Mouse (Mus musculus): ENCODE data around the gene Col24a1. TPM values are rescaled to one million over a fixed set of nuclear protein-coding genes. Genes with fewer than 3 reads are reported as not detected.
A peak's percentile ranks its signal among the peaks of the same experiment; 100 is the strongest.

Gene Col24a1
- polyA plus RNA-seq, 1 experiment from 2014 or later = 2.3 TPM

DNA sequence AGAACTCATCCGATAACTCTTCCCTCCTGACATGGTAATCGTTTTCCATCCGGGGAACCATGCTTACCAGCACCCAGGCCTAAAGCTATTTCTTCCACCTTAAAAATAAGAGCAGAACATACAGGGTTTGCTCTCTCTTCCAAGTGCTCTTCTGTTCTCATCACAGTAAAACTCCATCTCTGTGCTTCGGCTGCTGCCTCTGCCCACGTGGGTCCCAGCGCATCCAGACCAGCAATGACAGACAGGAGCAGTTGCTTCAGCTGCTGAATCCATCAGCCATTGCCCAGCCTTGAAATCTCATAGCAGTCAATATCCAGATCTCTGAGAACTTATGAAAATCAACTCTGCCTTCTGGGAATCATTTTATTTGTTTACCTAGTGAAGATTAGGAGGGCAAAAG, 110.7 kb downstream of the Col24a1 start:
- no peak for TF ChIP-seq CTCF (IDR thresholded peaks at IDR 0.05; ENCODE audit: low read depth)
- Histone ChIP-seq H3K27ac (no peak overlapping the region), H3K27me3 (ENCODE audit: insufficient read depth, low read length) (no peaks in the 10 kb centered on the region), H3K9me3 (replicated peaks; ENCODE audit: low read length) (no peaks in the 10 kb centered on the region), H3K4me2 (ENCODE audit: low read length) (no peak overlapping the region), H3K4me1 (replicated peaks; ENCODE audit: insufficient read depth, low read length) (no peaks in the 10 kb centered on the region), H3K36me3 (ENCODE audit: insufficient read depth, low read length) (no peaks in the 10 kb centered on the region), H3K9ac (ENCODE audit: low read depth, low read length) (no peak overlapping the region), H3K4me3 (replicated peaks; ENCODE audit: low read depth, low read length) (no peak overlapping the region)
- DNase-seq (ENCODE audit: low spot score) (no peak), ATAC-seq (replicated peaks; ENCODE audit: low FRiP score, low read depth) (no peak)
- 93% methylated on average over 6 of the region's 6 CpGs for WGBS

DNA sequence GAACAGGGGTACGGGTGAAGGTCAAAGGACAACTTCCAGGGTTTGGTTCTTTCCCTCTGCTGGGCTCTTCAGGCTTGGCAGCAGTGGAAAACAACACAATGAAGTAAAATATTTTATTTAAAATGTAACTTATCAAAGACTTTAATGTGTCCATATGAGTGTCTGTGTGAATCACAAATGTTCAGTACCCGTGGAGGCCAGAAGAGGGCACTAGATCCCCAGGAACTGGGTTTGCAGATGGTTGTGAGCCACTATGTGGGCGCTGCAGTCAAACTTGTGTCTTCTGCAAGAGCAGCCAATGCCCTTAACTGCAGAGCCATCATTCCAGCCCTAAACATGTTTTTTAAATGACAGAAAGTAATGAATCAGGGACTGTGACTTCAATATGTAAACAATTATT, 115.8 kb downstream of the Col24a1 start:
- ATAC-seq (replicated peaks; ENCODE audit: low FRiP score, low read depth) = no peak
- Histone ChIP-seq H3K27me3 (ENCODE audit: insufficient read depth, low read length) (no peaks in the 10 kb centered on the region), H3K9ac (ENCODE audit: low read depth, low read length) (no peak overlapping the region), H3K4me2 (ENCODE audit: low read length) (no peak overlapping the region), H3K27ac (no peak overlapping the region), H3K36me3 (ENCODE audit: insufficient read depth, low read length) (no peaks in the 10 kb centered on the region), H3K4me1 (replicated peaks; ENCODE audit: insufficient read depth, low read length) (no peaks in the 10 kb centered on the region), H3K9me3 (replicated peaks; ENCODE audit: low read length) (no peaks in the 10 kb centered on the region), H3K4me3 (replicated peaks; ENCODE audit: low read depth, low read length) (no peak overlapping the region)
- DNase-seq (ENCODE audit: low spot score) = no peak
- TF ChIP-seq CTCF (IDR thresholded peaks at IDR 0.05; ENCODE audit: low read depth) = peak; percentile 65
- 63% methylated on average over 3 of the region's 3 CpGs for WGBS

DNA sequence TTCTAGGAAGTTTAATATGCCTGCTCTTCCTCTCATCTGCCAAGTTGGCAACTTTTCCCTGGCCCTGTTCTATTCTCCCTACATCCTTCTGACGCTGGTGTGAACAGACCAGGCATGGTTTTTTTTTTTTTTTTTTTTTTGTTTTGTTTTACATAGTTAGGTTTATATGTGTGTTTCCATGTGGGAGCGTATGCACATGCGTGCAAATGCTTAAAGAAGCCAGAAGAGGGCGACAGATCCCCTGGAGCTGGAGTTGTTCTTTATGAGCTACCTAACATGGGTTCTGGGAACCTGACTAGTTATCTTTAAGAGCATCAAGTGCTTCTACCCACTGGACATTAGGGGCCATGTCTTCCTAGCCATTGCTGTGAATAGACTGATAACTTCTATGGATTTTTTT, 119.9 kb downstream of the Col24a1 start:
- Histone ChIP-seq H3K36me3 (ENCODE audit: insufficient read depth, low read length) (no peaks in the 10 kb centered on the region), H3K4me2 (ENCODE audit: low read length) (no peak overlapping the region), H3K4me3 (replicated peaks; ENCODE audit: low read depth, low read length) (no peak overlapping the region), H3K27me3 (ENCODE audit: insufficient read depth, low read length) (no peaks in the 10 kb centered on the region), H3K4me1 (replicated peaks; ENCODE audit: insufficient read depth, low read length) (no peaks in the 10 kb centered on the region), H3K9me3 (replicated peaks; ENCODE audit: low read length) (no peaks in the 10 kb centered on the region), H3K9ac (ENCODE audit: low read depth, low read length) (no peak overlapping the region), H3K27ac (no peak overlapping the region)
- TF ChIP-seq CTCF (IDR thresholded peaks at IDR 0.05; ENCODE audit: low read depth) = peak; percentile 53
- no peak for ATAC-seq (replicated peaks; ENCODE audit: low FRiP score, low read depth)
- no peak for DNase-seq (ENCODE audit: low spot score)
- 44% methylated on average over 4 of the region's 4 CpGs for WGBS

DNA sequence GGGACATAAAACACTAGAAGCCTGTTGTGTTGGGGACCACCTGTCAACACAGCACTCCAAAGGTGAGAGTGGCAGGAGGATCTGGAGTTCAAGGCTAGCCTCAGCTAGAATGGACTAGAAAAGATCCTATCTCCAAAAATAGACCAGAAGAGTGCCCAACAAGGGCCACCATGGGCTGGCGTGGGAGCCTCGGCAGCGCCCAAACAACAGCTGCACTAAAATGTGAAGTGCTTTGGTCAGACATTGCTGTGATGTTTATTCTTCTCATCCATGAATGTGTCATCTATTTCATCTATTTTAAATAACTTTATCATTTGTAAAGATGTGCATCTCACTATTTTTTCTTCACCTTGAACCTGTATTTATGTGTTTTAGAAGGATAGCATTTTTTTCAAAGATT, 122.1 kb downstream of the Col24a1 start:
- ATAC-seq (replicated peaks; ENCODE audit: low FRiP score, low read depth) = no peak
- H3K27ac ChIP-seq = no peak overlapping the region
- WGBS = 94% methylated on average over 3 of the region's 3 CpGs
- no peak overlapping the region for H3K9ac ChIP-seq (ENCODE audit: low read depth, low read length)
- no peaks in the 10 kb centered on the region for H3K27me3 ChIP-seq (ENCODE audit: insufficient read depth, low read length)
- no peak for DNase-seq (ENCODE audit: low spot score)
- H3K4me1 ChIP-seq (replicated peaks; ENCODE audit: insufficient read depth, low read length) = no peaks in the 10 kb centered on the region
- no peaks in the 10 kb centered on the region for H3K36me3 ChIP-seq (ENCODE audit: insufficient read depth, low read length)
- H3K4me2 ChIP-seq (ENCODE audit: low read length) = no peak overlapping the region
- H3K9me3 ChIP-seq (replicated peaks; ENCODE audit: low read length) = no peaks in the 10 kb centered on the region
- TF ChIP-seq CTCF (IDR thresholded peaks at IDR 0.05; ENCODE audit: low read depth) = no peak
- H3K4me3 ChIP-seq (replicated peaks; ENCODE audit: low read depth, low read length) = no peak overlapping the region

DNA sequence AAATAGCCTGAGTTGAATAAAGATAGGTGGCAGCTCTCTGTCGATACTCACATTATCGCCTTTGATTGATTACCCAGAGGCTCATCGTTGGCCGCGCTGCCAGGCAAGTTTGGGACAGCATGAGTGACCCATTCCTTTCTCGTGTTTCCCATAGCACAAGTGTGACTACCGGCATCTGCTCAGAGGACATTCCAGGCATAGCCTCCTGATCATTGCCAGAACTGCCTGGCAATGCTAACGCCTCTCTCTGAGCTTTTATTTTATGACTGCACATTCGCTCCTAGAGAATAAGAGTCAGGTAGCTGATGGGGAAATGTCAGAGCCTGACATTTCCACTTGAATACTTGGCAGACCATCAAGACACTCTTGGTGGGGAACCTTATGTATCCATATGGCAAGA, 125.5 kb downstream of the Col24a1 start:
- Histone ChIP-seq H3K27ac (no peak overlapping the region), H3K4me3 (replicated peaks; ENCODE audit: low read depth, low read length) (no peak overlapping the region), H3K4me1 (replicated peaks; ENCODE audit: insufficient read depth, low read length) (no peaks in the 10 kb centered on the region), H3K36me3 (ENCODE audit: insufficient read depth, low read length) (no peaks in the 10 kb centered on the region), H3K27me3 (ENCODE audit: insufficient read depth, low read length) (no peaks in the 10 kb centered on the region), H3K9me3 (replicated peaks; ENCODE audit: low read length) (no peaks in the 10 kb centered on the region), H3K4me2 (ENCODE audit: low read length) (no peak overlapping the region), H3K9ac (ENCODE audit: low read depth, low read length) (no peak overlapping the region)
- DNase-seq (ENCODE audit: low spot score) (no peak), ATAC-seq (replicated peaks; ENCODE audit: low FRiP score, low read depth) (no peak)
- 66% methylated on average over 9 of the region's 9 CpGs for WGBS
- no peak for TF ChIP-seq CTCF (IDR thresholded peaks at IDR 0.05; ENCODE audit: low read depth)

DNA sequence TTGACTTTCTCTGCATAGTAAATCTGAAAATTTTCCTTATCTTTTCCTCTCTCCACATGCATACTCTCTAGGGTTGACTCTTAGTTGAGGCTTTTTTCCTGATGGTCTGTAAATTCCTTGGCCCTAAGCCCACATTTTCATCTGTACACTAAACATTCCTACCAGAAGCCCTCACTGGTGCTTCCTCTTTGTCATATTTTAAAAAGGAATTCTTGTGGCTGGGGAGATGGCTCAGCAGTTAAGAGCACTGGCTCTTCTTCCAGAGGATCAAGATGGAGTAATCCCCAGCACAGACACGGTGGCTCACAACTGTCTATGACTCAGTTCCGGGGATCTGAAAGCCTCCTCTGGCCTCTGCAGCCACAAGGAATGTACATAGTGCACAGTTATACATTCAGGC, 128.1 kb downstream of the Col24a1 start:
- no peaks in the 10 kb centered on the region for H3K9me3 ChIP-seq (replicated peaks; ENCODE audit: low read length)
- no peak overlapping the region for H3K4me3 ChIP-seq (replicated peaks; ENCODE audit: low read depth, low read length)
- no peak overlapping the region for H3K4me2 ChIP-seq (ENCODE audit: low read length)
- H3K36me3 ChIP-seq (ENCODE audit: insufficient read depth, low read length) = no peaks in the 10 kb centered on the region
- TF ChIP-seq CTCF (IDR thresholded peaks at IDR 0.05; ENCODE audit: low read depth) = no peak
- WGBS = 45% methylated on average over 2 of the region's 2 CpGs
- no peak overlapping the region for H3K9ac ChIP-seq (ENCODE audit: low read depth, low read length)
- no peak overlapping the region for H3K27ac ChIP-seq
- no peaks in the 10 kb centered on the region for H3K27me3 ChIP-seq (ENCODE audit: insufficient read depth, low read length)
- H3K4me1 ChIP-seq (replicated peaks; ENCODE audit: insufficient read depth, low read length) = no peaks in the 10 kb centered on the region
- no peak for ATAC-seq (replicated peaks; ENCODE audit: low FRiP score, low read depth)
- DNase-seq (ENCODE audit: low spot score) = peak; percentile 63

DNA sequence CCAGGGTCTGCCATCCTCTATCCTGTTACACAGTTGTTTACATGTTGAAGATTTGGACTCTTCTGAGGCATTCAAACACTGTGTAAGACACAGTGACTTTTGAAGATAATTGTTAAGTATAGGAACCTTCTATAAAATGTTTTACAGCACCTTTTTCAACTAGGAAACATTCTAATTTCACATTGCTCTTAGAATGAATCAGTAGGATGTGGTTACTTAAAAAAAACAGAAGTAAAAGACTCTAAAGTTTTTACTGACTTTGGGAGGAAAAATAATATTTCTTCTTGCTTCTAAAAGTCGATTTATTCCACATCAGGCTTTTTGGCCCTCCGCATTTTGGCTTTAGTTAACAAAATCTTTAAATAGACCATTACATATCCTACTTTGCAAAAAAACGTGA, 129.8 kb downstream of the Col24a1 start:
- no peak overlapping the region for H3K27ac ChIP-seq
- ATAC-seq (replicated peaks; ENCODE audit: low FRiP score, low read depth) (no peak), DNase-seq (ENCODE audit: low spot score) (no peak)
- H3K9me3 ChIP-seq (replicated peaks; ENCODE audit: low read length) = no peaks in the 10 kb centered on the region
- no peak for TF ChIP-seq CTCF (IDR thresholded peaks at IDR 0.05; ENCODE audit: low read depth)
- H3K4me1 ChIP-seq (replicated peaks; ENCODE audit: insufficient read depth, low read length) = no peaks in the 10 kb centered on the region
- no peak overlapping the region for H3K4me2 ChIP-seq (ENCODE audit: low read length)
- H3K27me3 ChIP-seq (ENCODE audit: insufficient read depth, low read length) = no peaks in the 10 kb centered on the region
- H3K4me3 ChIP-seq (replicated peaks; ENCODE audit: low read depth, low read length) = no peak overlapping the region
- H3K9ac ChIP-seq (ENCODE audit: low read depth, low read length) = no peak overlapping the region
- 76% methylated on average over 3 of the region's 3 CpGs for whole genome bisulfite sequencing
- H3K36me3 ChIP-seq (ENCODE audit: insufficient read depth, low read length) = no peaks in the 10 kb centered on the region

Data from kidney, postnatal 0 days (tissue).